Mouse (Mus musculus) forebrain, embryonic 12.5 days (tissue): ENCODE data around the gene Ttc41. TPM values are rescaled to one million over a fixed set of nuclear protein-coding genes. Genes with fewer than 3 reads are reported as not detected.

ENCODE experiments used
- ATAC-seq: fragments of 200-750 bp; cut with Nextera tagmentation; 2 replicates; pipeline ENCODE4 v1.8.0; 2017; ENCODE audit warnings: moderate TSS enrichment; ENCODE audit not compliant: low FRiP score
- H3K27ac ChIP-seq: fragments of 300-500 bp; sonication (generic); 2 replicates; pipeline ENCODE4 v1.5.1; 2016; ENCODE audit warnings: mild to moderate bottlenecking
- H3K27me3 ChIP-seq: fragments of 300-500 bp; sonication (generic); 2 replicates; pipeline ENCODE4 v1.6.1; 2016; ENCODE audit warnings: mild to moderate bottlenecking
- H3K36me3 ChIP-seq: fragments of 300-500 bp; sonication (generic); replicated peaks from 2 replicates; pipeline ENCODE4 v1.6.1; 2016; ENCODE audit warnings: mild to moderate bottlenecking
- H3K4me1 ChIP-seq: fragments of 300-500 bp; sonication (generic); 2 replicates; pipeline ENCODE4 v1.6.1; 2016
- H3K4me2 ChIP-seq: fragments of 300-500 bp; sonication (generic); 2 replicates; pipeline ENCODE4 v1.6.1; 2016; ENCODE audit warnings: mild to moderate bottlenecking, moderate library complexity
- H3K4me3 ChIP-seq: fragments of 300-500 bp; sonication (generic); replicated peaks from 2 replicates; pipeline ENCODE4 v1.5.1; 2016; ENCODE audit warnings: mild to moderate bottlenecking
- H3K9ac ChIP-seq: fragments of 300-500 bp; sonication (generic); 2 replicates; pipeline ENCODE4 v1.6.1; 2016; ENCODE audit warnings: mild to moderate bottlenecking
- H3K9me3 ChIP-seq: fragments of 300-500 bp; sonication (generic); 2 replicates; pipeline ENCODE4 v1.6.1; 2016
- WGBS: fragments of 180-500 bp; shearing (Covaris S2); methylation state at CpG from one replicate; pipeline ENCODE4 v1.1.7; 2016; 5-methylcytosine and 5-hydroxymethylcytosine counted together
- polyA plus RNA-seq: library from polyadenylated mRNA; unstranded; fragments of >200 nt; fragmentation: Nextera tagmentation; extraction: Ambion mirVana; gene quantifications from 2 replicates; pipeline ENCODE4 v1.2.1, GENCODE M21; 2016

Ttc41 gene
- polyA plus RNA-seq, 1 experiment from 2014 or later: 2.9 TPM

GRCm38 (mm10) chr10:86758211-86758610, 52.6 kb downstream of the Ttc41 start:
- Histone ChIP-seq H3K9me3 (no peaks in the 10 kb centered on the region), H3K9ac (no peak overlapping the region), H3K36me3 (no peaks in the 10 kb centered on the region), H3K4me3 (no peak overlapping the region), H3K4me2 (no peak overlapping the region), H3K4me1 (no peaks in the 10 kb centered on the region), H3K27ac (no peak overlapping the region), H3K27me3 (no peaks in the 10 kb centered on the region)
- WGBS: 92% methylated on average over 6 of the region's 6 CpGs
- no peak for ATAC-seq

- no peaks in the 10 kb centered on the region for H3K9me3 ChIP-seq
- no peak for ATAC-seq
- H3K9ac ChIP-seq: no peak overlapping the region
- H3K4me2 ChIP-seq: no peak overlapping the region
- H3K27ac ChIP-seq: no peak overlapping the region
- no peaks in the 10 kb centered on the region for H3K36me3 ChIP-seq
- 75% methylated on average over 1 of the region's 1 CpGs for WGBS
- no peaks in the 10 kb centered on the region for H3K27me3 ChIP-seq
- no peaks in the 10 kb centered on the region for H3K4me1 ChIP-seq
- no peak overlapping the region for H3K4me3 ChIP-seq
Observed at GRCm38 (mm10) chr10:86761236-86761635, 55.6 kb downstream of the Ttc41 start.

DNA sequence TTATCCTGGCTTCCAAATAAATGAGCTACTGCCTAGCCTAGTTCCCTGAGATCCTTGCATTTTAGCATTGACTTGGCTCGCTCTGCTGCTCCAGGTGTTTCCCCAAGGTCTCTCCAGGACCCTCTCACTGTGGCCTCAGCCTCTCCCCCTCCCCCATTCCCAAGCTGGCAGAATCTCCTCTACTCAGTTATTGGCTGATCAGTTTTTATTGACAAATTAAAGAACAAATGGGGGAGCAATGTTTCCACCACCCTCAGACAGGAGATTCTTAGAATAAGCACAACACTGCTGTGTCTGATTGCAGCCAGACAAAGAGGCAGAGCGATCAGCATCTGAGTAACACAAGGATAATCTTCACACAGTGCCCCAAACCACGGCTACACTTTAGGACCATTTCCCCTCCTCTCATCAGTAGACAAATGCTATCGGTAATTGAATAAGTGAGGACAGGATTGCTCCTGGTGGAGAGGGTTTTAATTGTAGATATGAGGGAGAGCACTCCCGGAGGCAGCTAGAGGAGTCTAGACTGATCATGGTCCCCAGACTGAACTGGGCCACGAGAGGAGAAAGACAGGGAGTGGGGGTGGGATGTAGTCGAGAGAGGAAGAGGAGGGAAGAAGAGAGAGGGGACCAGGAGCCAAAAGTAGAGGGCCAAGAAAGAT, 56.2 kb downstream of the Ttc41 start:
- no peaks in the 10 kb centered on the region for H3K27me3 ChIP-seq
- H3K36me3 ChIP-seq: no peaks in the 10 kb centered on the region
- no peak overlapping the region for H3K9ac ChIP-seq
- H3K4me2 ChIP-seq: no peak overlapping the region
- H3K27ac ChIP-seq: no peak overlapping the region
- H3K4me1 ChIP-seq: no peaks in the 10 kb centered on the region
- 46% methylated on average over 7 of the region's 7 CpGs for WGBS
- no peak overlapping the region for H3K4me3 ChIP-seq
- ATAC-seq: peak; percentile 55; the same call in 1 of the 2 replicates
- H3K9me3 ChIP-seq: no peaks in the 10 kb centered on the region

- H3K36me3 ChIP-seq: no peaks in the 10 kb centered on the region
- ATAC-seq: no peak
- no peaks in the 10 kb centered on the region for H3K27me3 ChIP-seq
- H3K4me3 ChIP-seq: no peak overlapping the region
- no peak overlapping the region for H3K9ac ChIP-seq
- no peak overlapping the region for H3K4me2 ChIP-seq
- H3K4me1 ChIP-seq: no peaks in the 10 kb centered on the region
- no peaks in the 10 kb centered on the region for H3K9me3 ChIP-seq
- 59% methylated on average over 3 of the region's 3 CpGs for WGBS
- H3K27ac ChIP-seq: no peak overlapping the region
Observed at GRCm38 (mm10) chr10:86762384-86762730, 56.7 kb downstream of the Ttc41 start.

- 94% methylated on average over 5 of the region's 5 CpGs for WGBS
- ATAC-seq: no peak
Observed at GRCm38 (mm10) chr10:86763672-86764071, 58.1 kb downstream of the Ttc41 start, which contains the start of gene Gm49358. TSS of gene Gm49358 (plus strand) at chr10:86763972.

DNA sequence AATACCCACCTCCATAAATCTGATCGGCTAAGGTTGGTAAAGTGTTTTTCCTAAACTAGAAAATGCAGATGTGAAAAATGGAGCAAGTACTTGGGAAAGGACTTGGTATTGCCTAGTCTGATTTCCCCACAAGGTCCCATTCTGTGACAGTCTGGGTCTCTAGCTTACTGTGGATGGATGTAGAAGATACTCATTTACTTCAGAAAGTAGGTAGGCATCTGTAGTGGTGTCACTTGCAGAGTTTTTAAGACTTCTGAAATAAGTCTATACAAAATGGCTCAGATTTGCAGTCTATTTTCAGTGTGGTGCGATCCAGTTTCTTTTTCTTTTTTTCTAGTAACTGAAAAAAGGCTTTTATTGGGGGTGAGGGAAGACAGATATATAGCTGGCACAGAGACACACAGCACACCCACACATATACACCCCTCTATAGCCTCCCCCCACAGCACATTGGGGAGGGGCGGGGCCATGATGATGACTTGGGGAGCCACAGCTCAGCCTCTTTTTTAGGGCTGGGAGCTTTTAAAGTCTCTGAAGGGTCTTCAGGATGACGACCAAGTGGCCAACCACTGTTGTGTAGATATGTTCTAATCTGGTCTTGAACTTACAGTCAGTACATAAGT, 59.8 kb downstream of the Ttc41 start:
- H3K4me1 ChIP-seq: peaks cover 12% of the 10 kb centered on the region
- no peaks in the 10 kb centered on the region for H3K36me3 ChIP-seq
- H3K27me3 ChIP-seq: no peaks in the 10 kb centered on the region
- ATAC-seq: no peak
- no peak overlapping the region for H3K4me3 ChIP-seq
- H3K4me2 ChIP-seq: no peak overlapping the region
- WGBS: 87% methylated on average over 4 of the region's 4 CpGs
- no peak overlapping the region for H3K9ac ChIP-seq
- no peaks in the 10 kb centered on the region for H3K9me3 ChIP-seq
- no peak overlapping the region for H3K27ac ChIP-seq

More at GRCm38 (mm10) chr10:86763672-86764071, 58.1 kb downstream of the Ttc41 start, which contains the start of gene Gm49358:
- Histone ChIP-seq H3K9ac (no peak within 1 kb of the TSS), H3K27me3 (no peaks in the 10 kb centered on the region), H3K4me1 (no peaks in the 10 kb centered on the region), H3K9me3 (no peaks in the 10 kb centered on the region), H3K36me3 (no peaks in the 10 kb centered on the region), H3K4me2 (no peak within 1 kb of the TSS), H3K27ac (no peak within 1 kb of the TSS), H3K4me3 (no peak within 1 kb of the TSS)

DNA sequence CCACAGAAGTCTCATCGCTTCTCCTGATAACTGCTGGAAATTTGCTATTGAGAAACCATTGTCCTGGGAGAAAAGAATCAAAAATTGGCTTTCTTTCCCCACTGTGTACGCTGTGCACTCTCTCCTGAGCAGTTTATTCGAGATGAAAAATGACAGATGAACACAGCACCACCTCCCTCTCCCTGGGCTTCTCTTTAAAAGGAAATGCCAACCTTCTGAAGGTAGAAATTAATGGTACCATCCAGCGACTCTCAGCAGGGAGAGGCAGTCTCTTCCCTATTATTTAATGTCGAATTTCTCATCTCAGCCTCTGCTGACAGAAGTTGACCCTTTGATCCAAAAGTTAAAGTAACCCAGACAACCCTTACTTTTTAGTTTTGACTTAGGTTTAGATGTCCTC, 63.6 kb downstream of the Ttc41 start:
- H3K4me3 ChIP-seq: no peak overlapping the region
- ATAC-seq: no peak; the same call in 1 of the 2 replicates
- H3K9ac ChIP-seq: no peak overlapping the region
- no peaks in the 10 kb centered on the region for H3K36me3 ChIP-seq
- no peaks in the 10 kb centered on the region for H3K9me3 ChIP-seq
- H3K27ac ChIP-seq: no peak overlapping the region
- H3K4me2 ChIP-seq: no peak overlapping the region
- H3K27me3 ChIP-seq: no peaks in the 10 kb centered on the region
- peaks cover 12% of the 10 kb centered on the region for H3K4me1 ChIP-seq
- 71% methylated on average over 5 of the region's 5 CpGs for WGBS

DNA sequence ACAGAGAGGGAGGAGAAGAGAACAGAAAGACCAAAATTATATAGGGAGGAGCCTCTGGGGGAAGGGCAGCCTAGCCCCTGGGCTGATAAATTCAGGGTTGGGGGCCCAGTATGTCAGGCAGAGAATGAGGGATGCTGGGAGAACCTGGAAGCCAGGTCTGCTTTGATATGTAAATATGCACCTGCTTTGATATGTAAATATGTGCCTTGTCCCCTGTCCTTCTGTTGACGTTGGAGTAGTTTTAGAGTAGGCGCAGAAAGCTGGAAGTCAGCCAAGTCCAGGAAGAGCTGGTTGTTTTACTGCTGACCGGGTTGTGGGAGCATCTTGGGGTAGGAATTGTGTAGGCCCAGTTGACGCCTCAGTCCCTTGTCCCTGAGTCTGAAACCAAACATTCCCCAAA, 64.2 kb downstream of the Ttc41 start:
- WGBS: 14% methylated on average over 4 of the region's 4 CpGs
- peak; percentile 89 for ATAC-seq
- Histone ChIP-seq H3K4me3 (no peak overlapping the region), H3K36me3 (no peaks in the 10 kb centered on the region), H3K9ac (no peak overlapping the region), H3K27me3 (no peaks in the 10 kb centered on the region), H3K9me3 (no peaks in the 10 kb centered on the region), H3K4me1 (peaks cover 12% of the 10 kb centered on the region), H3K27ac (peak overlapping the region; percentile 65), H3K4me2 (peak overlapping the region; percentile 8; the same call in 1 of the 2 replicates)

DNA sequence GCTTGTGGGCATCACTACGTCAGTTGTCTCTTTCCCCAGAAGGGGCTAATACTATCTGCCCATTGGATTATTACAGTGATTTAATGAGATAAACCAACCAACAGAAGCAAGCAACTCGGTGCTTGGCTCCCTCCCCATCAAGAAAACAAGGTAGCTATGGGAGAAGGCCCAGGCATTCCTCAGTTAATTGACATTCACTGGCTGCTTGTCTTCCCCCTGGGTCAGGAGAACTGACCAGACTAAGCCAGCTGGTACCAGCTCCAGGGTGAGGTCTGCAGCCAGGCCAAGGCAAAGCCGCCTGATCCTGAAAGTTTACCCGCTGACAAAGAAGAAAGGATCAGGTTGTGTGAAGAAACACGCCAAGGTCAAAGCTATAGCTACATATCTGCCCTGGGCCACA, 66.1 kb downstream of the Ttc41 start:
- H3K9ac ChIP-seq: no peak overlapping the region
- WGBS: 86% methylated on average over 5 of the region's 5 CpGs
- no peaks in the 10 kb centered on the region for H3K27me3 ChIP-seq
- H3K36me3 ChIP-seq: no peaks in the 10 kb centered on the region
- H3K4me1 ChIP-seq: peaks cover 12% of the 10 kb centered on the region
- ATAC-seq: no peak
- H3K4me3 ChIP-seq: no peak overlapping the region
- no peak overlapping the region for H3K4me2 ChIP-seq
- H3K9me3 ChIP-seq: no peaks in the 10 kb centered on the region
- no peak overlapping the region for H3K27ac ChIP-seq

DNA sequence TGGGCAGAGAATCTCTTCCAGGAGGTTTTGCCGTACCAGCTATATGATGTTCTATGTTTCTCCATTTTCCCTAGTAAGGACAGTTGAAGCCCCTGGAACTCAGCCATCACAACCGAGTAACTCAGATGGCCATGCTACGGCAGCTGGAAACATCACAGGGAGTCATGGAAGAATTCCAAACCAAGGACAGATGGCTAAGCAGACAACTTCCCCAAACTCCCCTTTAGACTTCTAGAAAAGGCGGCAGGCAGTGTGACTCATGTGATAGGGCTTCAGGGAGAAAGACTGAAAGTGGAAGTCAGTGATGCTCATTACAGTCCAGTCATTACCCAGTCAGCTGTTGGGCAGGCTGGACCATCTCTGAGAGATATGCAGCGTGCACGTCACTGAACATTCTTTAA, 66.6 kb downstream of the Ttc41 start:
- Histone ChIP-seq H3K27me3 (no peaks in the 10 kb centered on the region), H3K36me3 (no peaks in the 10 kb centered on the region), H3K4me3 (no peak overlapping the region), H3K27ac (no peak overlapping the region), H3K9ac (no peak overlapping the region), H3K4me2 (no peak overlapping the region), H3K9me3 (no peaks in the 10 kb centered on the region), H3K4me1 (peaks cover 12% of the 10 kb centered on the region)
- WGBS: 81% methylated on average over 6 of the region's 6 CpGs
- no peak for ATAC-seq

GRCm38 (mm10) chr10:86773360-86773759, 67.7 kb downstream of the Ttc41 start:
- Histone ChIP-seq H3K27me3 (no peaks in the 10 kb centered on the region), H3K4me1 (peaks cover 22% of the 10 kb centered on the region), H3K9ac (no peak overlapping the region), H3K9me3 (no peaks in the 10 kb centered on the region), H3K4me3 (no peak overlapping the region), H3K27ac (no peak overlapping the region), H3K4me2 (no peak overlapping the region), H3K36me3 (no peaks in the 10 kb centered on the region)
- WGBS: 82% methylated on average over 4 of the region's 4 CpGs
- ATAC-seq: no peak

DNA sequence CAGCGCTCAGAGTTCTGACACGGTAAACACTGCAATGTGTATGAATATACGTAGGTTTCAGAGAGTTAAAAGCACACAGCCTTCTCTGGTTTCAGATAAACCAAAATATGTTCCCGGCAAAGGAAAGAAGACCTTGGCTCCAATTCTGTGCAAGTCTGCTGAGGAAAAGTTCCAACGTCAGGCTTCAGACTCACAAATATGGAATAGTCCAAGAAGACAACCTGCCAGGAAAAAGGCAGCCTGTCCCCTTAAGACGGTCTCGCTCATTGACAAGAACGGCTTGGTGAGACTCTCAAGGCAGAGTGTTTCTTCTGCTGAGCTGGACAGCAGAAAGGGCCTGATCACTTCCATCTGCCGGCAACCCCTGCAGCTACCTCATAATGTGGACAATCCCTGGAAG, 70.7 kb downstream of the Ttc41 start:
- no peak overlapping the region for H3K9ac ChIP-seq

More for the DNA sequence above, 70.7 kb downstream of the Ttc41 start:
- Histone ChIP-seq H3K4me1 (peaks cover 20% of the 10 kb centered on the region), H3K36me3 (no peaks in the 10 kb centered on the region), H3K27me3 (peaks cover 6% of the 10 kb centered on the region; the same call in 1 of the 2 replicates), H3K27ac (no peak overlapping the region), H3K9me3 (no peaks in the 10 kb centered on the region), H3K4me3 (no peak overlapping the region), H3K4me2 (no peak overlapping the region)
- ATAC-seq: no peak
- WGBS: 78% methylated on average over 9 of the region's 9 CpGs
